Mouse (Mus musculus) CH12.LX (cell line): ENCODE measurements around the gene Fancc. TPM values are rescaled to one million over a fixed set of nuclear protein-coding genes. Genes with fewer than 3 reads are reported as not detected.

Experiments
- DNase-seq: peaks from one replicate; pipeline ENCODE4 v3.0.0-alpha.2; 2013; ENCODE audit errors: extremely low read depth
- H3K27ac ChIP-seq: 2 replicates; pipeline ENCODE4 v1.5.1; 2012; ENCODE audit warnings: low read depth, mild to moderate bottlenecking, control low read depth, moderate library complexity; ENCODE audit not compliant: insufficient read depth
- H3K27me3 ChIP-seq: replicated peaks from 2 replicates; pipeline ENCODE3; 2012; ENCODE audit warnings: inconsistent platforms
- H3K36me3 ChIP-seq, 2 experiments: replicated peaks in 1 of 2; 2 replicates each; pipeline versions ENCODE3 to v1.6.1; 2012; ENCODE audit warnings: inconsistent platforms in 1 of 2, low read length in 1 of 2, mild to moderate bottlenecking in 1 of 2, mixed read lengths in 1 of 2, moderate library complexity in 1 of 2; ENCODE audit not compliant: control insufficient read depth in 1 of 2, insufficient read depth in 1 of 2
- H3K4me1 ChIP-seq, 2 experiments: 2 replicates each; pipeline ENCODE4 v1.6.1; 2012; ENCODE audit warnings: inconsistent platforms in 1 of 2, moderate library complexity in 1 of 2; ENCODE audit not compliant: insufficient read depth in 2 of 2, control insufficient read depth in 1 of 2
- H3K4me2 ChIP-seq: 2 replicates; pipeline ENCODE4 v1.6.1; 2012; ENCODE audit warnings: low read depth, mild to moderate bottlenecking, control low read depth; ENCODE audit not compliant: poor library complexity, insufficient read depth, severe bottlenecking
- H3K4me3 ChIP-seq, 3 experiments: fragments of 150-350 bp in 1 of 3; sonication (generic) in 1 of 3; replicated peaks in 1 of 3; 2 replicates each; pipeline versions ENCODE3 to v1.5.1; 2011 to 2012; ENCODE audit warnings: low read depth in 2 of 3, low read length in 2 of 3, mild to moderate bottlenecking in 2 of 3, moderate library complexity in 2 of 3, control low read depth in 1 of 3, improper control_type of control experiment in 1 of 3, inconsistent platforms in 1 of 3, mixed read lengths in 1 of 3; ENCODE audit not compliant: poor library complexity in 1 of 3
- H3K79me2 ChIP-seq: replicated peaks from 2 replicates; pipeline ENCODE4 v1.6.1; 2012; ENCODE audit warnings: mild to moderate bottlenecking, moderate library complexity; ENCODE audit not compliant: control insufficient read depth, poor library complexity, insufficient read depth, severe bottlenecking; ENCODE audit errors: extremely low read depth
- H3K9ac ChIP-seq: 2 replicates; pipeline ENCODE4 v1.6.1; 2012; ENCODE audit warnings: low read depth, mild to moderate bottlenecking, control low read depth, moderate library complexity; ENCODE audit not compliant: insufficient read depth
- H3K9me3 ChIP-seq: replicated peaks from 2 replicates; pipeline ENCODE3; 2012; ENCODE audit warnings: low read length, inconsistent platforms, mixed read lengths
- ELF1 ChIP-seq: IDR thresholded peaks from 2 replicates; pipeline ENCODE4 v1.6.1; 2014; ENCODE audit warnings: low read depth, mild to moderate bottlenecking, inconsistent platforms, low read length, improper control_type of control experiment
- EP300 ChIP-seq: IDR thresholded peaks from 2 replicates; pipeline ENCODE4 v1.6.1; 2011; ENCODE audit warnings: low read length, improper control_type of control experiment
- GABPA ChIP-seq: IDR thresholded peaks from 2 replicates; pipeline ENCODE4 v1.6.1; 2012; ENCODE audit warnings: low read depth, low read length, improper control_type of control experiment, inconsistent platforms; ENCODE audit not compliant: insufficient replicate concordance
- HCFC1 ChIP-seq: IDR thresholded peaks from 2 replicates; pipeline ENCODE4 v1.6.1; 2012; ENCODE audit warnings: low read depth, mild to moderate bottlenecking, inconsistent platforms, low read length, improper control_type of control experiment
- JUN ChIP-seq: IDR thresholded peaks from 2 replicates; pipeline ENCODE4 v1.6.1; 2011; ENCODE audit warnings: low read depth, mild to moderate bottlenecking, low read length, improper control_type of control experiment, moderate library complexity; ENCODE audit not compliant: insufficient read depth
- JUND ChIP-seq: conservative IDR thresholded peaks from 2 replicates; pipeline ENCODE4 v1.6.1; 2011; ENCODE audit warnings: low read depth, low read length, improper control_type of control experiment
- MAFK ChIP-seq: IDR thresholded peaks from 2 replicates; pipeline ENCODE4 v1.6.1; 2011; ENCODE audit warnings: low read length, improper control_type of control experiment; ENCODE audit not compliant: insufficient replicate concordance
- MAZ ChIP-seq: IDR thresholded peaks from 2 replicates; pipeline ENCODE4 v1.6.1; 2012; ENCODE audit warnings: low read depth, mild to moderate bottlenecking, inconsistent platforms, low read length, improper control_type of control experiment, moderate library complexity
- MXI1 ChIP-seq: IDR thresholded peaks from 2 replicates; pipeline ENCODE4 v1.6.1; 2011; ENCODE audit warnings: mild to moderate bottlenecking, low read depth, low read length, improper control_type of control experiment
- NRF1 ChIP-seq: IDR thresholded peaks from 2 replicates; pipeline ENCODE4 v1.6.1; 2014; ENCODE audit warnings: low read depth, mild to moderate bottlenecking, inconsistent platforms, low read length, improper control_type of control experiment, moderate library complexity
- PAX5 ChIP-seq: IDR thresholded peaks from 2 replicates; pipeline ENCODE4 v1.6.1; 2012; ENCODE audit warnings: low read length, inconsistent platforms, mixed read lengths
- POLR2A ChIP-seq: IDR thresholded peaks from 2 replicates; pipeline ENCODE4 v1.6.1; 2011; ENCODE audit warnings: low read depth, mild to moderate bottlenecking, improper control_type of control experiment, low read length
- POLR2AphosphoS2 ChIP-seq: IDR thresholded peaks from 2 replicates; pipeline ENCODE4 v1.6.1; 2011; ENCODE audit warnings: low read depth, low read length, improper control_type of control experiment
- RAD21 ChIP-seq: IDR thresholded peaks from 2 replicates; pipeline ENCODE4 v1.6.1; 2011; ENCODE audit warnings: low read depth, mild to moderate bottlenecking, low read length, improper control_type of control experiment, moderate library complexity
- RCOR1 ChIP-seq: conservative IDR thresholded peaks from 2 replicates; pipeline ENCODE4 v1.6.1; 2012; ENCODE audit warnings: low read depth, mild to moderate bottlenecking, inconsistent platforms, low read length, improper control_type of control experiment
- TCF12 ChIP-seq: IDR thresholded peaks from 2 replicates; pipeline ENCODE4 v1.6.1; 2014; ENCODE audit warnings: low read depth, mild to moderate bottlenecking, inconsistent platforms, low read length, improper control_type of control experiment
- UBTF ChIP-seq: IDR thresholded peaks from 2 replicates; pipeline ENCODE4 v1.6.1; 2012; ENCODE audit warnings: low read depth, mild to moderate bottlenecking, inconsistent platforms, low read length, improper control_type of control experiment, moderate library complexity
- USF2 ChIP-seq: conservative IDR thresholded peaks from 2 replicates; pipeline ENCODE4 v1.6.1; 2011; ENCODE audit warnings: low read depth, low read length, improper control_type of control experiment
- ZC3H11A ChIP-seq: IDR thresholded peaks from 2 replicates; pipeline ENCODE4 v1.6.1; 2012; ENCODE audit warnings: low read depth, mild to moderate bottlenecking, inconsistent platforms, low read length, improper control_type of control experiment
- ZKSCAN1 ChIP-seq: IDR thresholded peaks from 2 replicates; pipeline ENCODE4 v1.6.1; 2012; ENCODE audit warnings: low read depth, inconsistent platforms, low read length, improper control_type of control experiment, borderline replicate concordance
- ZNF384 ChIP-seq: IDR thresholded peaks from 2 replicates; pipeline ENCODE4 v1.6.1; 2012; ENCODE audit warnings: low read depth, low read length, improper control_type of control experiment, inconsistent platforms
- dilution Hi-C: fragments of 300-500 bp; cut with MboI; formaldehyde crosslinking; loops from 2 replicates; pipeline ENCODE4 v1.14.3; 2020; ENCODE audit warnings: low sequenced_read_pairs; ENCODE audit not compliant: extremely low pct_unique_long_range_greater_than_20kb, extremely low pct_ligation_motif_present
- in situ Hi-C: fragments of 300-500 bp; cut with MboI; formaldehyde crosslinking; loops from 3 replicates; pipeline ENCODE4 v1.14.3; 2019; ENCODE audit warnings: low sequenced_read_pairs, low pct_ligation_motif_present, low pct_unique_long_range_greater_than_20kb, mixed read lengths
- polyA plus RNA-seq: library from polyadenylated mRNA; unstranded; fragments of >175 nt; gene quantifications from 2 replicates; pipeline ENCODE4 v1.2.1, GENCODE M21; 2012; ENCODE audit warnings: low read depth; ENCODE audit not compliant: insufficient read length
- total RNA-seq, 2 experiments: library from RNA; depleted of rRNA; stranded (reverse); fragments of 300-350 nt in 1 of 2; fragments of >200 nt in 1 of 2; gene quantifications; 2 replicates each; pipeline ENCODE4 v1.2.3; 2012 to 2014

The Fancc gene
- total and polyA plus RNA-seq, 3 experiments: 8.2 to 12.4 (median 8.7) TPM

- no peak for TF ChIP-seq USF2
- peak; percentile 74 for TF ChIP-seq RAD21
- no peak for TF ChIP-seq MAZ
- peak; percentile 46 for TF ChIP-seq ZC3H11A
- TF ChIP-seq EP300: no peak
- no peak for TF ChIP-seq MAFK
- TF ChIP-seq RCOR1: no peak
Measured at GRCm38 (mm10) chr13:63331379-63331778, 165.7 kb downstream of the Fancc start (continued).

DNA sequence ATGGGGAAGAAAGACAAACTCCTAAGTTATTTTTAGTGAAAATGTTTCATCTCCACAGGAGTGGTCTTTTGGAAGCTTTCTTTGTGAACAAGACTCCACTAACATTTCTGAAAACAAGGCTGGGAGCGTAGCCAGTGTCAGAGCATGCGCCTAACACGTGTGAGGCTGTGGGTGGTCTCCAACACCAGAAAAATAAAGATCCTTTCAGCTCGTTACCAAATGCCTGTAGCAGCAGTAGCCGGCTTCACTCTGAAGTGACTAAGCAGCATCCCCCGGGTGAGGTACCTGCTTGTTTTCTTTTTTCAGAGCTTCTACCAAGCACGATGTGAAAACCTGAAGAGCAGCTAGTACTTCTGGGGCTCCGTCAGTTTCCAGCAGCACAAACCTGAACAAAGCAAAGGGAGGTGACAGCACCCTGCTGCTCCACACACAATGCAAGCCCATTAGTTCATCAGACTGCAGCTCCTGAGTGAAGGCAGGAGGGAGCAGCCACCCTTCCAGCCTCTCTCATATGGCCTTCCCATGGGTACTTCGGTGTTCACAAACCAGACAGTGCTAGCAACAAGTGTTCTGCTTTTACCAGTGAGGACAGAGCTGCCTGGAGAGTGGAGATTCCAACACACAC is 166.7 kb downstream of the Fancc start:
- H3K36me3 ChIP-seq: peaks cover 0 to 25% of the 10 kb centered on the region in 2 experiments
- dilution Hi-C loops (no loop called here), in situ Hi-C loops (loop anchor here (25.0 kb wide), 1 partner anchor 707 kb away; no protein-coding TSS in a partner anchor)
- TF ChIP-seq POLR2A (no peak), PAX5 (no peak), HCFC1 (no peak), JUN (no peak), ZC3H11A (no peak), ZNF384 (no peak), NRF1 (no peak), GABPA (no peak), ELF1 (no peak), MXI1 (no peak), UBTF (no peak), JUND (no peak), POLR2AphosphoS2 (no peak), TCF12 (no peak), ZKSCAN1 (no peak)
- no peaks in the 10 kb centered on the region for H3K9me3 ChIP-seq
- DNase-seq: no peak
- H3K4me1 ChIP-seq: peaks cover 0 to 6% of the 10 kb centered on the region in 2 experiments; a peak in 2 of 4 replicates
- H3K27me3 ChIP-seq: no peaks in the 10 kb centered on the region
- no peak overlapping the region for H3K27ac ChIP-seq
- no peak overlapping the region for H3K9ac ChIP-seq
- no peaks in the 10 kb centered on the region for H3K79me2 ChIP-seq
- no peak overlapping the region for H3K4me3 ChIP-seq
- no peak overlapping the region for H3K4me2 ChIP-seq
